Mouse (Mus musculus): ENCODE measurements around the gene Snip1. TPM values are rescaled to one million over a fixed set of nuclear protein-coding genes. Genes with fewer than 3 reads are reported as not detected.

Gene Snip1
- polyA plus RNA-seq, 2 experiments = 20.5 to 33.1 TPM

DNA sequence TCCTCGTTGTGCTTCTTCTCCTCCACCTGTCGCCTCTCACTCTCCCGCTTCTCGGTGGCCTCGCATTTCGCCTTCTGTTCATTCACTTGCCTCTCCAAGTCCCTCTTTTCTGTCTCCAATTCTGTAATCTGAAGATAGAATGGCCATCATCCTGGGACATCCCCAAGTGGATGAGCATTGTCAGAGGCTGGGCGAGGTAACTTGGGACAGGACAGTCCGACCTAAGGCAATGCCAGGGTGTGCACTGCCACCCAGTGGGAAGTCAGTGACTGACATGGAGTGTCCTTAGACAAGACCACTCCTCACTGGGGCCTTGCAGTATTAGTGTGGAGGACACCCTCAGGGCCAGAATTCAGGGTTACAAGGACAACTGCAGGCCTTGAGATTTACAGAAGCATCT is 7.4 kb upstream of the Snip1 start:
- peak overlapping the region; percentile 35 for H3K4me2 ChIP-seq (replicated peaks; ENCODE audit: low read depth, low read length, severe bottlenecking)
- no peak overlapping the region for H3K4me3 ChIP-seq (replicated peaks; ENCODE audit: low read length)
- H3K27me3 ChIP-seq (ENCODE audit: control insufficient read depth, insufficient read depth, low read length) = no peaks in the 10 kb centered on the region
- no peak for TF ChIP-seq POLR2A (IDR thresholded peaks at IDR 0.05; ENCODE audit: borderline replicate concordance, extremely low read depth, insufficient read depth, insufficient read length)
- H3K9ac ChIP-seq (ENCODE audit: low read depth, low read length, severe bottlenecking) = no peak overlapping the region
- H3K9me3 ChIP-seq (ENCODE audit: control insufficient read depth, low read length) = no peaks in the 10 kb centered on the region
- WGBS = 1% methylated on average over 8 of the region's 8 CpGs
- peak; percentile 74; the same call in 1 of the 2 replicates for ATAC-seq (ENCODE audit: low FRiP score, low read depth)
- DNase-seq (ENCODE audit: low spot score) = peak; percentile 68
- peaks cover 9% of the 10 kb centered on the region; the same call in 1 of the 2 replicates for H3K4me1 ChIP-seq (ENCODE audit: control insufficient read depth, insufficient read depth, low read length)
- H3K36me3 ChIP-seq (ENCODE audit: control insufficient read depth, insufficient read depth, low read length) = peaks cover 20% of the 10 kb centered on the region
- H3K27ac ChIP-seq (replicated peaks; ENCODE audit: low read depth, low read length) = no peak overlapping the region

DNA sequence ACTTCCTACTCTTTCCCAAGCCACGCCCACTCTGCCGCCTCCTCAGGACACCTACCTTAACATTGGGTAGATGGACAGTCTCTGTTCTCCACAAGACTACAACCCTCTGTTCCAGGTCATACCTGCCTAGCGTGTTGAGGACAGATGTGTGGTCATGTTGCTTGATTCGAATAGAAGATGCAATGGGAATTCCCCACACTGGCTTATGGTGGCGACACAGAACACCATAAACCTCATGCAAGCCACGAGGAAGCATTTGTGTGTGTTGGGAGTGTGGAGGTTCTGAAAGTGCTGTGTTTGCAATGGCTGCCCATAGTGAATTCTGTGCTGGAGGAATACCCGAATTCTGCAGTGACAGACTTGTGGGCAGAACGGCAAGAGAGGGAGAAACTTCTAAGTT is 2.6 kb upstream of the Snip1 start:
- Histone ChIP-seq H3K9ac (ENCODE audit: low read depth, low read length, severe bottlenecking) (no peak overlapping the region), H3K4me2 (replicated peaks; ENCODE audit: low read depth, low read length, severe bottlenecking) (no peak overlapping the region), H3K36me3 (ENCODE audit: control insufficient read depth, insufficient read depth, low read length) (peaks cover 9% of the 10 kb centered on the region), H3K27me3 (ENCODE audit: control insufficient read depth, insufficient read depth, low read length) (no peaks in the 10 kb centered on the region), H3K9me3 (ENCODE audit: control insufficient read depth, low read length) (no peaks in the 10 kb centered on the region), H3K4me3 (replicated peaks; ENCODE audit: low read length) (no peak overlapping the region), H3K4me1 (ENCODE audit: control insufficient read depth, insufficient read depth, low read length) (peaks cover 9% of the 10 kb centered on the region), H3K27ac (replicated peaks; ENCODE audit: low read depth, low read length) (no peak overlapping the region)
- ATAC-seq (ENCODE audit: low FRiP score, low read depth) (no peak), DNase-seq (ENCODE audit: low spot score) (no peak)
- TF ChIP-seq POLR2A (IDR thresholded peaks at IDR 0.05; ENCODE audit: borderline replicate concordance, extremely low read depth, insufficient read depth, insufficient read length) = no peak
- WGBS = 66% methylated on average over 8 of the region's 8 CpGs

DNA sequence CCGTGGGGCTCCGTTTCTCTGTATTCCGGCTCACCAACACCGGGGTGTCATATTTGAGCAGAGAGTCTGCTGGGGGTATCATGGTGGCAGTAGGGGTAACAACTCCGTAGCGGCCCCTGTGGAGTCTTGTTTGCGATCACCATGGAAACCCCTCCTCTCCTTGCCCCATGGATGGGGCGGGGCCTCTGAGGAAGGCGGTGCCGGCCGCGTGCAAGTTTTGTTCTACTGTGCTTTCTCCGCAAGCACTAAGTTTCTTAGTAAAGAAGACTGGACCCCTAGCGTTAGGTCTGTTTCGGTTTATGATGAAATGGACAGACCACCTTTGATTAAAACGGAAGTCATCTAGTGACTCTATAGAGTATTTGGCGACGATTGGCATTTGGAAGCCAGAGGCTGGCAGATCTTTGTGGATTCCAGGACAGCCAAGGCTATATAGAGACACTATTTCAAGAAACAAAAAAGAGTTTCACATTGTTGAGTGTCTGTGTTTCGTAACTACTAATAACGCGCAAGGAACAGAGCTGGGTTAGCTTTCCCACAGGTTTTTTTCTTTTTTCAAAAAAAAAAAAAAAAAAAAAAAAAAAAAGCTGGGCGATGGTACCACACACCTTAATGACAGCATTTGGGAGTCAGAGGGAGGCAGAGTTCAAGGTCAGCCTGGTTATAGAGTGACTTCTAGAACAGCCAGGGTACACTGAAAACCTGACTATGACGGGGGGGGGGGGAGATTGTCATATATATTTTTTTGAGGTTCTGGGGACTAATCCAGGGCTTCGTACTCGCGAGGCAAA is 760 bp upstream of the Snip1 start, which contains the start of gene Dnali1:
TSS of gene Dnali1 (minus strand) at position 187 of the 791 bp plus-strand sequence.
- H3K4me1 ChIP-seq (ENCODE audit: control insufficient read depth, insufficient read depth, low read length) = peaks cover 9% of the 10 kb centered on the region
- H3K9me3 ChIP-seq (ENCODE audit: control insufficient read depth, low read length) = no peaks in the 10 kb centered on the region
- H3K27ac ChIP-seq (replicated peaks; ENCODE audit: low read depth, low read length) = no peak within 1 kb of the TSS
- peak; percentile 71 for DNase-seq (ENCODE audit: low spot score)
- no peaks in the 10 kb centered on the region for H3K27me3 ChIP-seq (ENCODE audit: control insufficient read depth, insufficient read depth, low read length)
- TF ChIP-seq POLR2A (IDR thresholded peaks at IDR 0.05; ENCODE audit: borderline replicate concordance, extremely low read depth, insufficient read depth, insufficient read length) = no peak
- H3K4me3 ChIP-seq (replicated peaks; ENCODE audit: low read length) = peak within 1 kb of the TSS; percentile 95
- ATAC-seq (ENCODE audit: low FRiP score, low read depth) = peak; percentile 47; the same call in 1 of the 2 replicates
- 3% methylated on average over 25 of the region's 26 CpGs for WGBS
- H3K9ac ChIP-seq (ENCODE audit: low read depth, low read length, severe bottlenecking) = peak within 1 kb of the TSS; percentile 76
- peaks cover 27% of the 10 kb centered on the region for H3K36me3 ChIP-seq (ENCODE audit: control insufficient read depth, insufficient read depth, low read length)
- peak within 1 kb of the TSS; percentile 81 for H3K4me2 ChIP-seq (replicated peaks; ENCODE audit: low read depth, low read length, severe bottlenecking)

DNA sequence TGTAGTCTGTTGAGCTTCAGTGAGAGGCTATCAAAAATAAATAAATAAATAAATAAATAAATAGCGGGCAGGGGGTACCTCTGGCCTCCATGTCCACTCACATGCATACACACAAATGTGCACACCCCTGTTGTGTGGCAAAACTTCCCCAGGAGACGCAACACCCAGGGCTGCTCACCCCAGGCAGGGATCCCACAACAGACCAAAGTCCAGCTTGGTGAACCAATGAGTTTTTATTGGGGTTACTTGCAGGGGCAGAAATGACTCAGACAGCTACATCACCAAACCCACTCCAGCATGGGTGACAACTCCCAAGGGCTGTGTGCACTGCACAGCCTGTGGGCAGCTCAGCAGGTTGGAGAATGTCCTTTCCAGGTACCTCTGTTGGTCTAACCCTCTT is 11.2 kb downstream of the Snip1 start:
- H3K4me3 ChIP-seq (replicated peaks; ENCODE audit: low read length) = no peak overlapping the region
- peaks cover 34% of the 10 kb centered on the region for H3K36me3 ChIP-seq (ENCODE audit: control insufficient read depth, insufficient read depth, low read length)
- H3K9ac ChIP-seq (ENCODE audit: low read depth, low read length, severe bottlenecking) = no peak overlapping the region
- no peaks in the 10 kb centered on the region for H3K4me1 ChIP-seq (ENCODE audit: control insufficient read depth, insufficient read depth, low read length)
- H3K27ac ChIP-seq (replicated peaks; ENCODE audit: low read depth, low read length) = no peak overlapping the region
- no peaks in the 10 kb centered on the region for H3K9me3 ChIP-seq (ENCODE audit: control insufficient read depth, low read length)
- no peaks in the 10 kb centered on the region for H3K27me3 ChIP-seq (ENCODE audit: control insufficient read depth, insufficient read depth, low read length)
- no peak for ATAC-seq (ENCODE audit: low FRiP score, low read depth)
- no peak overlapping the region for H3K4me2 ChIP-seq (replicated peaks; ENCODE audit: low read depth, low read length, severe bottlenecking)
- no peak for TF ChIP-seq POLR2A (IDR thresholded peaks at IDR 0.05; ENCODE audit: borderline replicate concordance, extremely low read depth, insufficient read depth, insufficient read length)
- 93% methylated on average over 2 of the region's 2 CpGs for WGBS
- no peak for DNase-seq (ENCODE audit: low spot score)

DNA sequence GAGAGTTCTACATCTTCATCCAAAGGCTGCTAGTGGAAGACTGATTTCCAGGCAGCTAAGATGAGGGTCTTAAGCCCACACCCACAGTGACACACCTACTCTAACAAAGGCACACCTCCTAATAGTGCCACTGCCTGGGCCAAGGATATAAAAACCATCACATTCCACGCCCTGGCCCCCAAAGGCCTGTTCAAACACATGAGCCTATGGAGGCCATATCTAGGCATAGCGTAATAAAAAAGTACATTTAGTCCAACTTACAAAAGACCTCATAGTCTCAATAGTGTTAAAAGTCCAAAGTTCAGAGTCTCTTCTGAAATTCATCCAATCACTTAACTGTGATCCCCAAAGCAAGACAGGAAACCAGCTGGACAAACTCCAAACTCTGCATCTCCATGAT is 12.2 kb downstream of the Snip1 start:
- Histone ChIP-seq H3K27me3 (ENCODE audit: control insufficient read depth, insufficient read depth, low read length) (no peaks in the 10 kb centered on the region), H3K4me3 (replicated peaks; ENCODE audit: low read length) (no peak overlapping the region), H3K36me3 (ENCODE audit: control insufficient read depth, insufficient read depth, low read length) (peaks cover 24% of the 10 kb centered on the region), H3K27ac (replicated peaks; ENCODE audit: low read depth, low read length) (no peak overlapping the region), H3K4me1 (ENCODE audit: control insufficient read depth, insufficient read depth, low read length) (no peaks in the 10 kb centered on the region), H3K9me3 (ENCODE audit: control insufficient read depth, low read length) (no peaks in the 10 kb centered on the region), H3K9ac (ENCODE audit: low read depth, low read length, severe bottlenecking) (no peak overlapping the region), H3K4me2 (replicated peaks; ENCODE audit: low read depth, low read length, severe bottlenecking) (no peak overlapping the region)
- 95% methylated on average over 2 of the region's 2 CpGs for WGBS
- TF ChIP-seq POLR2A (IDR thresholded peaks at IDR 0.05; ENCODE audit: borderline replicate concordance, extremely low read depth, insufficient read depth, insufficient read length) = no peak
- DNase-seq (ENCODE audit: low spot score) = no peak
- ATAC-seq (ENCODE audit: low FRiP score, low read depth) = no peak
